Mouse (Mus musculus): ENCODE data around the gene Micu1. TPM values are rescaled to one million over a fixed set of nuclear protein-coding genes. Genes with fewer than 3 reads are reported as not detected.
"Not testable (repeated sequence)": the region's sequence is repeated elsewhere in the genome, so short reads cannot be mapped to it uniquely, and the experiment has no call there.

The Micu1 gene
- 10 to 100 TPM; 94.7 to 97.4 (median 96.4) TPM for total RNA-seq (2022)

- peak; percentile 96 for DNase-seq (ENCODE audit: low spot score in 2 of 2)
Observed at GRCm38 (mm10) chr10:59702207-59703032, at the start of gene Micu1. Gene Micu1 (plus strand): TSS chr10:59702477.

GRCm38 (mm10) chr10:59656799-59657198 is 45.5 kb upstream of the Micu1 start:
- no peak for DNase-seq (ENCODE audit: low spot score in 2 of 2)

- DNase-seq (ENCODE audit: low spot score in 2 of 2) = no peak
Observed at GRCm38 (mm10) chr10:59664765-59665164, 37.5 kb upstream of the Micu1 start.

- peak; percentile 7 to 8 for DNase-seq (ENCODE audit: low spot score in 2 of 2)
Observed at GRCm38 (mm10) chr10:59665503-59666291, 36.6 kb upstream of the Micu1 start.

- peak; percentile 4 to 7 for DNase-seq (ENCODE audit: low spot score in 2 of 2)
Observed at GRCm38 (mm10) chr10:59667377-59667776, 34.9 kb upstream of the Micu1 start.

- DNase-seq (ENCODE audit: low spot score in 2 of 2) = no peak
Observed at GRCm38 (mm10) chr10:59668491-59668890, 33.8 kb upstream of the Micu1 start.

GRCm38 (mm10) chr10:59677836-59678235 is 24.4 kb upstream of the Micu1 start:
- peak in 1 of 2 experiments; percentile 16 for DNase-seq (ENCODE audit: low spot score in 2 of 2)

- no peak for DNase-seq (ENCODE audit: low spot score in 2 of 2)
Observed at GRCm38 (mm10) chr10:59679189-59679588, 23.1 kb upstream of the Micu1 start.

- DNase-seq (ENCODE audit: low spot score in 2 of 2) = not testable (repeated sequence)
Observed at GRCm38 (mm10) chr10:59685586-59685985, 16.7 kb upstream of the Micu1 start.

GRCm38 (mm10) chr10:59687126-59687525 is 15.2 kb upstream of the Micu1 start:
- DNase-seq (ENCODE audit: low spot score in 2 of 2) = no peak

- DNase-seq (ENCODE audit: low spot score in 2 of 2) = no peak
Observed at GRCm38 (mm10) chr10:59689836-59690235, 12.4 kb upstream of the Micu1 start.

GRCm38 (mm10) chr10:59692441-59692840 is 9.8 kb upstream of the Micu1 start:
- DNase-seq (ENCODE audit: low spot score in 2 of 2) = no peak

GRCm38 (mm10) chr10:59694104-59694503 is 8.2 kb upstream of the Micu1 start:
- DNase-seq (ENCODE audit: low spot score in 2 of 2) = no peak

GRCm38 (mm10) chr10:59699516-59699915 is 2.8 kb upstream of the Micu1 start:
- no peak for DNase-seq (ENCODE audit: low spot score in 2 of 2)

GRCm38 (mm10) chr10:59701805-59702204 is 472 bp upstream of the Micu1 start:
- no peak for DNase-seq (ENCODE audit: low spot score in 2 of 2)

- DNase-seq (ENCODE audit: low spot score in 2 of 2) = no peak
Observed at GRCm38 (mm10) chr10:59703060-59703760, 933 bp downstream of the Micu1 start.

- DNase-seq (ENCODE audit: low spot score in 2 of 2) = no peak
Observed at GRCm38 (mm10) chr10:59706991-59707546, 4.8 kb downstream of the Micu1 start.

GRCm38 (mm10) chr10:59707595-59707994 is 5.3 kb downstream of the Micu1 start:
- no peak for DNase-seq (ENCODE audit: low spot score in 2 of 2)

- DNase-seq (ENCODE audit: low spot score in 2 of 2) = no peak
Observed at GRCm38 (mm10) chr10:59709281-59709680, 7.0 kb downstream of the Micu1 start.

GRCm38 (mm10) chr10:59710246-59710645 is 8.0 kb downstream of the Micu1 start:
- no peak for DNase-seq (ENCODE audit: low spot score in 2 of 2)

GRCm38 (mm10) chr10:59712062-59712461 is 9.8 kb downstream of the Micu1 start:
- no peak for DNase-seq (ENCODE audit: low spot score in 2 of 2)
